Mouse (Mus musculus) embryonic fibroblast, embryonic 13.5 days (primary cell): ENCODE results near the gene Bicral.

ENCODE experiments used
- CTCF ChIP-seq: IDR thresholded peaks from 2 replicates; pipeline ENCODE4 v1.5.1; 2011; ENCODE audit warnings: mild to moderate bottlenecking, control low read depth, low read length, moderate library complexity, borderline replicate concordance; ENCODE audit not compliant: insufficient read depth
- POLR2A ChIP-seq: IDR thresholded peaks from 2 replicates; pipeline ENCODE4 v1.6.1; 2011; ENCODE audit warnings: low read depth, mild to moderate bottlenecking, control low read depth, low read length, moderate library complexity

DNA sequence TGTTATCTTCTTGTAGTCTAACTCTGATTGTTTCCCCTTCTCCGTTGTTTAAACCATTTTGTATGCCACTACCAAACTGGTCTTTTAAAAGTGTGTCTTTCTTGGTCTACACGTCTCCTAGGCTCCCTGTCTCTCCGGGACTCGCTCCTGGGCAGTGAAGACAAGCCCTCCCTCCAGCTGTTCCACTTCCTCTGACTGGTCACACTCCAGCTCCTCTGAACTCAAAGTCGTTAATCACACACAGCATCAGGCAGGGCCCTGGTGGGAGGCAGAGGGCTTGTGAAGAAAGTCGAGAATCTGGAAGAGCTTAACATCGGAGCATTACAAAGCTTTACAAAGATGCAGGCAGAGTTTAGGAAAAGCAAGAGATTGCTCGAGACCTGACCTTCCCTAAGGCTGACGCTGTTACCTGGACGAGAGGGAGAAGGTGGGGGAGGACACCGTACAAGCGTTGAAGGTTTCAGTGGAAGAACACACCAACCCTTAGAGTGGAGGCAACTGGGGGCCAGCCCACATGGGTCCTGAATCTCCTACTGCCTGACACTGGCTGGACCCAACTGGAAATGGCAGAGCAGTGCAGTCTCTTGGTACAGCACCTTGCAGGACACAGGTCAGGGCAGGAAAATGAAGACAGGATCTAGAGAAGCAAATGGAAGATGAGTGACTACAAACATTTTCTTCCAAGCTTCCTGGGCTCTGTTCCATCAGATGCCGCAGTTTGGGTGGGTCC lies 39.1 kb upstream of the Bicral start:
- TF ChIP-seq CTCF (no peak), POLR2A (no peak)
